Mouse (Mus musculus): Measurements from ENCODE around the gene Ceacam20.
"Not testable (repeated sequence)": the region's sequence is repeated elsewhere in the genome, so short reads cannot be mapped to it uniquely, and the experiment has no call there.

The Ceacam20 gene

GRCm38 (mm10) chr7:19949996-19950395 lies 15.2 kb upstream of the Ceacam20 start:
- DNase-seq = no peak

- DNase-seq = no peak
These were observed 14.6 kb upstream of the Ceacam20 start, which contains the start of gene Igsf23 for GRCm38 (mm10) chr7:19950589-19950988. TSS of gene Igsf23 (minus strand) at chr7:19950756.

GRCm38 (mm10) chr7:19952320-19952986 lies 12.8 kb upstream of the Ceacam20 start:
- peak; percentile 47 to 72 for DNase-seq

- DNase-seq = no peak
These were observed 12.2 kb upstream of the Ceacam20 start for GRCm38 (mm10) chr7:19953054-19953453.

GRCm38 (mm10) chr7:19955861-19956260 lies 9.4 kb upstream of the Ceacam20 start:
- no peak for DNase-seq

GRCm38 (mm10) chr7:19956341-19956781 lies 8.9 kb upstream of the Ceacam20 start:
- DNase-seq = peak; percentile 90 to 97

- no peak for DNase-seq
These were observed 2.8 kb upstream of the Ceacam20 start for GRCm38 (mm10) chr7:19962423-19962822.

GRCm38 (mm10) chr7:19969106-19969505 lies 3.9 kb downstream of the Ceacam20 start:
- DNase-seq = no peak

GRCm38 (mm10) chr7:19969541-19970090 lies 4.4 kb downstream of the Ceacam20 start:
- no peak for DNase-seq

GRCm38 (mm10) chr7:19970196-19970595 lies 5.0 kb downstream of the Ceacam20 start:
- DNase-seq = no peak

GRCm38 (mm10) chr7:19971516-19971915 lies 6.3 kb downstream of the Ceacam20 start:
- no peak for DNase-seq

- not testable (repeated sequence) for DNase-seq
These were observed 26.0 kb downstream of the Ceacam20 start, which contains the start of gene Nlrp9b for GRCm38 (mm10) chr7:19991165-19991564. TSS of gene Nlrp9b (plus strand) at chr7:19991465.

GRCm38 (mm10) chr7:19996721-19997120 lies 31.5 kb downstream of the Ceacam20 start:
- not testable (repeated sequence) for DNase-seq

- no peak for DNase-seq
These were observed 44.8 kb downstream of the Ceacam20 start for GRCm38 (mm10) chr7:20009987-20010386.
